Mouse (Mus musculus) cerebellum, adult 2 months (tissue): ENCODE data around the gene Zfp385c. TPM values are rescaled to one million over a fixed set of nuclear protein-coding genes. Genes with fewer than 3 reads are reported as not detected.

ENCODE experiments used
- DNase-seq, 2 experiments: peaks; one replicate each; pipeline ENCODE4 v3.0.0; 2021
- H3K27ac ChIP-seq: fragments of 200-500 bp; 2 replicates; pipeline ENCODE4 v1.5.1; 2012; ENCODE audit warnings: low read length, control low read depth, inconsistent platforms; ENCODE audit not compliant: insufficient read depth
- H3K27me3 ChIP-seq: fragments of 200-500 bp; 2 replicates; pipeline ENCODE4 v1.6.1; 2012; ENCODE audit warnings: inconsistent platforms, mild to moderate bottlenecking, low read length, moderate library complexity; ENCODE audit not compliant: control insufficient read depth, insufficient read depth
- H3K4me1 ChIP-seq: fragments of 200-500 bp; 2 replicates; pipeline ENCODE4 v1.6.1; 2011; ENCODE audit warnings: low read length; ENCODE audit not compliant: control insufficient read depth, insufficient read depth
- H3K4me3 ChIP-seq: fragments of 200-500 bp; replicated peaks from 2 replicates; pipeline ENCODE3; 2011; ENCODE audit warnings: mild to moderate bottlenecking, low read depth, low read length, control low read depth; ENCODE audit not compliant: insufficient read depth
- CTCF ChIP-seq: fragments of 200-500 bp; IDR thresholded peaks from 2 replicates; pipeline ENCODE4 v1.5.1; 2011; ENCODE audit warnings: low read depth, mild to moderate bottlenecking, control low read depth, low read length, moderate library complexity, borderline replicate concordance; ENCODE audit not compliant: insufficient read depth
- POLR2A ChIP-seq: fragments of 200-500 bp; IDR thresholded peaks from 2 replicates; pipeline ENCODE4 v1.6.1; 2011; ENCODE audit warnings: low read length, control low read depth, borderline replicate concordance; ENCODE audit not compliant: insufficient read depth
- WGBS: fragments of 180-500 bp; shearing (Covaris S2); methylation state at CpG from one replicate; pipeline ENCODE4 v1.1.7; 2018; 5-methylcytosine and 5-hydroxymethylcytosine counted together
- polyA plus RNA-seq: library from polyadenylated mRNA; depleted of rRNA; stranded (reverse); fragments of >200 nt; gene quantifications from 2 replicates; pipeline ENCODE4 v1.2.3, GENCODE M21; 2012

Zfp385c gene
- polyA plus RNA-seq, 1 experiment, result 56.5 TPM

- DNase-seq, result no peak
- H3K4me1 ChIP-seq, result no peaks in the 10 kb centered on the region
- no peaks in the 10 kb centered on the region for H3K27me3 ChIP-seq
- WGBS, result 20% methylated on average over 1 of the region's 1 CpGs
- no peak overlapping the region for H3K27ac ChIP-seq
- no peak overlapping the region for H3K4me3 ChIP-seq
- TF ChIP-seq POLR2A (no peak), CTCF (peak; percentile 33; the same call in 1 of the 2 replicates)
Observed at GRCm38 (mm10) chr11:100646265-100646664, 46.0 kb downstream of the Zfp385c start.

GRCm38 (mm10) chr11:100643612-100644575 is 48.4 kb downstream of the Zfp385c start:
- no peak for DNase-seq

GRCm38 (mm10) chr11:100640159-100640906 is 51.9 kb downstream of the Zfp385c start:
- no peaks in the 10 kb centered on the region for H3K27me3 ChIP-seq

More at GRCm38 (mm10) chr11:100643612-100644575, 48.4 kb downstream of the Zfp385c start:
- H3K4me3 ChIP-seq, result no peak overlapping the region
- WGBS, result 50% methylated on average over 15 of the region's 15 CpGs
- no peaks in the 10 kb centered on the region for H3K27me3 ChIP-seq
- TF ChIP-seq POLR2A, result no peak
- no peak for TF ChIP-seq CTCF
- peaks cover 9% of the 10 kb centered on the region; the same call in 1 of the 2 replicates for H3K4me1 ChIP-seq
- no peak overlapping the region for H3K27ac ChIP-seq

GRCm38 (mm10) chr11:100634530-100634929 is 57.7 kb downstream of the Zfp385c start:
- Histone ChIP-seq H3K4me1 (no peaks in the 10 kb centered on the region), H3K4me3 (no peak overlapping the region), H3K27ac (no peak overlapping the region), H3K27me3 (no peaks in the 10 kb centered on the region)
- no peak for DNase-seq
- WGBS, result 51% methylated on average over 7 of the region's 7 CpGs
- TF ChIP-seq CTCF, result no peak
- TF ChIP-seq POLR2A, result no peak

More at GRCm38 (mm10) chr11:100640159-100640906, 51.9 kb downstream of the Zfp385c start:
- Histone ChIP-seq H3K4me1 (peaks cover 9% of the 10 kb centered on the region; the same call in 1 of the 2 replicates), H3K4me3 (peak overlapping the region; percentile 46), H3K27ac (no peak overlapping the region)
- DNase-seq, result peak; percentile 60 to 62
- WGBS, result 2% methylated on average over 52 of the region's 52 CpGs
- no peak for TF ChIP-seq POLR2A
- peak; percentile 54 for TF ChIP-seq CTCF

GRCm38 (mm10) chr11:100628862-100629352 is 63.3 kb downstream of the Zfp385c start:
- Histone ChIP-seq H3K27ac (no peak overlapping the region), H3K4me3 (no peak overlapping the region), H3K27me3 (no peaks in the 10 kb centered on the region), H3K4me1 (peaks cover 12% of the 10 kb centered on the region)
- no peak for DNase-seq
- WGBS, result 7% methylated on average over 13 of the region's 13 CpGs
- no peak for TF ChIP-seq POLR2A
- no peak for TF ChIP-seq CTCF

- no peaks in the 10 kb centered on the region for H3K27me3 ChIP-seq
- 70% methylated on average over 5 of the region's 5 CpGs for WGBS
- TF ChIP-seq CTCF (no peak), POLR2A (no peak)
- no peak for DNase-seq
- no peak overlapping the region for H3K27ac ChIP-seq
- H3K4me1 ChIP-seq, result peaks cover 13% of the 10 kb centered on the region
- no peak overlapping the region for H3K4me3 ChIP-seq
Observed at GRCm38 (mm10) chr11:100628056-100628455, 64.2 kb downstream of the Zfp385c start.

GRCm38 (mm10) chr11:100626701-100627195 is 65.5 kb downstream of the Zfp385c start:
- WGBS, result 23% methylated on average over 9 of the region's 9 CpGs
- no peaks in the 10 kb centered on the region for H3K27me3 ChIP-seq
- DNase-seq, result peak; percentile 55 to 66
- no peak overlapping the region for H3K27ac ChIP-seq
- no peak overlapping the region for H3K4me3 ChIP-seq
- H3K4me1 ChIP-seq, result peaks cover 13% of the 10 kb centered on the region
- TF ChIP-seq CTCF (peak; percentile 72), POLR2A (no peak)
